Mouse (Mus musculus): ENCODE data around the gene Gabra5. TPM values are rescaled to one million over a fixed set of nuclear protein-coding genes. Genes with fewer than 3 reads are reported as not detected.

Gene Gabra5
- polyA plus RNA-seq, 1 experiment from 2014 or later: 1.3 TPM

DNA sequence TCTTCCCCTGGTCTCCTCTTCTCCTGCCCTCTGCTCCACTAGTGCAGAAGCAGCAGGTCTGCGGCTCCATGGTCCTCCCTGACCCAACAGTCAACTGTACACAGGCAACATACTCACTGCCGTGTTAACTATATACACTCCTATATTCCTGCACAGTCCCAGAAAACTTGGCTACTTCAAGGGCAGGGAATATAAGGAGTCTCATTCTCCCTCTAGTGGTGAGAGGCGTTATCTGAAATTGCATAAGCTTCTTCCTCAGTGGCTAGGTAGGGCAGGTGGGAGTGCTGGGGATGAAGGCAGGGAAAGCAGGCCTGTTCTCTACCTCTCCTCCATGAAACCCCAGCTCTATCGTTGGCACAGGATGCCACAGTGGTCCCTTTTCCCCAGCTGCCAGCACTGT, 125.7 kb downstream of the Gabra5 start:
- Histone ChIP-seq H3K4me2 (ENCODE audit: low read depth, low read length) (no peak overlapping the region), H3K27me3 (ENCODE audit: control insufficient read depth, insufficient read depth, low read length) (peaks cover 13% of the 10 kb centered on the region), H3K36me3 (replicated peaks; ENCODE audit: control insufficient read depth, insufficient read depth, low read depth, low read length) (no peaks in the 10 kb centered on the region), H3K9ac (replicated peaks; ENCODE audit: low read length) (no peak overlapping the region), H3K4me3 (ENCODE audit: low read depth, low read length) (no peak overlapping the region), H3K4me1 (ENCODE audit: control insufficient read depth, insufficient read depth, low read length) (no peaks in the 10 kb centered on the region), H3K9me3 (replicated peaks; ENCODE audit: control insufficient read depth, low read length) (no peaks in the 10 kb centered on the region), H3K27ac (replicated peaks; ENCODE audit: low read depth, low read length) (no peak overlapping the region)
- ATAC-seq (replicated peaks; ENCODE audit: insufficient number of reproducible peaks, low FRiP score, low TSS enrichment, low read depth) (no peak; the same call in 1 of the 2 replicates), DNase-seq (ENCODE audit: low spot score) (peak; percentile 76)
- 22% methylated on average over 4 of the region's 4 CpGs for WGBS

DNA sequence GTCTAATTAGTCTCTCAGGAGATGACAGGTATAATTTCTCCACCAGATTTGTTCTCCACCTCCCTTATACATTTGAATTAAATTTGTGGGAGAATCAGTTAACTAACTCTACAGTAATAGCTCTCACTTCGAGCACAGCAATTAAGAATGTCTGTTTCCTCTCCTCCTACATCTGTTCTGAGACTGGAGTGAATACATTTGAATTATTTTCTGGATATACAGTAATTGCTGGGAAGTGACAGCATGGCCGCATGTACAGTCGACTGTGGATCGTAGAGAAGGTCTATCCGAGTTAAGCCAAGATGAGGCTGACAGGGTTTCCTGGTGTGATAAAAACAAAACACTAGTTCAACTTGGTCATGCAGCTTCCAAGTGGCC, 143.9 kb downstream of the Gabra5 start:
- no peak overlapping the region for H3K4me3 ChIP-seq (ENCODE audit: low read depth, low read length)
- WGBS: 83% methylated on average over 5 of the region's 5 CpGs
- no peaks in the 10 kb centered on the region for H3K27me3 ChIP-seq (ENCODE audit: control insufficient read depth, insufficient read depth, low read length)
- DNase-seq (ENCODE audit: low spot score) (no peak), ATAC-seq (replicated peaks; ENCODE audit: insufficient number of reproducible peaks, low FRiP score, low TSS enrichment, low read depth) (no peak)
- H3K9ac ChIP-seq (replicated peaks; ENCODE audit: low read length): no peak overlapping the region
- no peaks in the 10 kb centered on the region for H3K36me3 ChIP-seq (replicated peaks; ENCODE audit: control insufficient read depth, insufficient read depth, low read depth, low read length)
- H3K27ac ChIP-seq (replicated peaks; ENCODE audit: low read depth, low read length): no peak overlapping the region
- H3K9me3 ChIP-seq (replicated peaks; ENCODE audit: control insufficient read depth, low read length): no peaks in the 10 kb centered on the region
- no peaks in the 10 kb centered on the region for H3K4me1 ChIP-seq (ENCODE audit: control insufficient read depth, insufficient read depth, low read length)
- H3K4me2 ChIP-seq (ENCODE audit: low read depth, low read length): no peak overlapping the region

DNA sequence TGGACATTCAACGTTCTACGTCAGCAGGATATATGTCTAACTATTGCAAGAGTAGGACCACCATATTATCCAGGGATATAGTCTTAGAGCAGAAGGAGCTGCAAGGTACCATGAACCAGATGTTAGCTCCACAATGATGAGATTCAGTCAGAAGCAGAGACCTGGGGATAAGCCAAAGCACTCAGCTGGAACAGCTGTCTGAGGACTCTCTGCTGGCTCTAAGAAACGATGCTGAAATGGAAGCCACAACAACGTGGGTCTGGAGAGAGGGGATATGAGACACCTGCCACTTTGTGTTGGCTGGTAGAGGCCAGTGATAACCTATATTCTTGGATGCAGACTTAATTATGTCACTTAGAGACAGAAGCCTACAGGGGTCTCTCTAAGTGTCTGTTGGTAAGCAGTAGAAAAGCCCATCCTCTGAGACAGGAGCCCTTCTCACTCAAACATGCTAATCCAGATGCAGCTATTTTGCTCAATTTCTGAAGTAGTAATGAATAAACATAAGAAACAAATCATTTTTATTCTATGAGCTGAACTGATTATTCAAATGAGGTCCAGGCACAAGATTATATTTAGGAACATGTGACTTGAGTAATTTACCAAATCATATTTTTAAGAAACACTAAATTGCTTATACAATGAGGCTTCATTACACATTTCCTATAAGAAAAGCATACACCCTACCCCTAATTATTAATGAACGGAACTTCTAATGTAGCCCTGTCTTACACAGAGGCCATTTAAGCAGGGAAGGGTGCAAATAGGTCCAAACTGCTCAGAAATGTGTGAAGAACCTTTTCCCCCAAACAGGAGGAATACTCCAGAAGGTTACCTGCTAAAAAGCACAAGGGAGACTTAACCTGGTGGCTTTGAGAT, 144.5 kb downstream of the Gabra5 start:
- WGBS: 84% methylated on average over 5 of the region's 5 CpGs
- no peak for DNase-seq (ENCODE audit: low spot score)
- Histone ChIP-seq H3K27me3 (ENCODE audit: control insufficient read depth, insufficient read depth, low read length) (no peaks in the 10 kb centered on the region), H3K27ac (replicated peaks; ENCODE audit: low read depth, low read length) (no peak overlapping the region), H3K4me3 (ENCODE audit: low read depth, low read length) (no peak overlapping the region), H3K9me3 (replicated peaks; ENCODE audit: control insufficient read depth, low read length) (no peaks in the 10 kb centered on the region), H3K4me2 (ENCODE audit: low read depth, low read length) (no peak overlapping the region), H3K4me1 (ENCODE audit: control insufficient read depth, insufficient read depth, low read length) (no peaks in the 10 kb centered on the region), H3K9ac (replicated peaks; ENCODE audit: low read length) (no peak overlapping the region), H3K36me3 (replicated peaks; ENCODE audit: control insufficient read depth, insufficient read depth, low read depth, low read length) (no peaks in the 10 kb centered on the region)
- no peak for ATAC-seq (replicated peaks; ENCODE audit: insufficient number of reproducible peaks, low FRiP score, low TSS enrichment, low read depth)

DNA sequence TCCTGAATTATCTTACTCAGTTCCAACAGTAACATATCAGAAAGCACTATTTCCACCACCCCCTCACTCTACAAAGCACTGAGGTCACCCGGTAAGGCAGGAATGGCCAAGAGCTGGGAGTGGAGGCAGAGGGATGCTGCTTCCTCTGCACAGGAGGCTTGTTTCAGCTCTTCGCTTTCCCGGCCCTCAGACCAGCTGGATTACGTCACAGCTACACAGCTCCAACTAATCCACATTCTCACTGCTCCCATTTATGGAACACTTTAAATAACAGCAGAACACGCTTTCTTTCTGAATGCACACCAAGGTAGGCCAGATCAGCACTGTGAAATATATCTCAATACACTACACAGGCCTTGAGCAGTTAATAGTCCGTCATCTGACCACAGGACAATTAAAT, 146.0 kb downstream of the Gabra5 start:
- Histone ChIP-seq H3K4me1 (ENCODE audit: control insufficient read depth, insufficient read depth, low read length) (no peaks in the 10 kb centered on the region), H3K27ac (replicated peaks; ENCODE audit: low read depth, low read length) (no peak overlapping the region), H3K27me3 (ENCODE audit: control insufficient read depth, insufficient read depth, low read length) (no peaks in the 10 kb centered on the region), H3K9me3 (replicated peaks; ENCODE audit: control insufficient read depth, low read length) (no peaks in the 10 kb centered on the region), H3K9ac (replicated peaks; ENCODE audit: low read length) (no peak overlapping the region), H3K4me2 (ENCODE audit: low read depth, low read length) (no peak overlapping the region), H3K4me3 (ENCODE audit: low read depth, low read length) (no peak overlapping the region), H3K36me3 (replicated peaks; ENCODE audit: control insufficient read depth, insufficient read depth, low read depth, low read length) (no peaks in the 10 kb centered on the region)
- WGBS: 79% methylated on average over 6 of the region's 6 CpGs
- DNase-seq (ENCODE audit: low spot score) (no peak), ATAC-seq (replicated peaks; ENCODE audit: insufficient number of reproducible peaks, low FRiP score, low TSS enrichment, low read depth) (no peak)

DNA sequence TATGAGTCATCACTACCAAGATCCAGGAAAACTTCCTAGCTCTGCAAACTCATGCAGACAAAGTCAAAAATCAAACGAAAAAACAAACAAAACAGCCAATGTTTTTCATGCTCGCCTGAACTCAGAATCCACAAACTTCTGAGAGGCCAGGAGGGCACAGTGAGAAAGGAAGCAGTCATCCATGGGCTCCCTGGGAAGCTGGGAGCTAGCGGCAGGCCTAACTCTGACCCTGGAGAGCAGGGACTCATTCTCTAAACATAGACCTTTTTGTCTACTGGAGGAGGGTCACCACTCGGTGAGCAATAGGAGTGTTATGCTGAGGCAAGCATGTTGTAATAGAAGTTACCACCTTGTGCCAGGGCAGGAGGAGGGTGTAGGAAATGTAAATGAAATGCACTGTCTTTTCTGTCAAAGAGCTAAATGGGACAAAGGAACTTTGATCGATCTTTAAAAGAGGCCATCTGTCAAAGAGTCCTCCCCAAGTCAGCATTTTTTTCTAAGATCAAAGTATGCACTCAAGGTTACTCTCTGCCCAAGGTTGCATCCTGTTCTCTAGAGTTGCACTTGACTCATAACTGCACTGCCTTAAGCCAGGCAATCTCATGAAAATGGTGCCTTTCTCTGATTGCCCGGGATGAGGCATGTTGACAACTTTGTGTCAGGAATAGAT, 151.9 kb downstream of the Gabra5 start:
- Histone ChIP-seq H3K27me3 (ENCODE audit: control insufficient read depth, insufficient read depth, low read length) (no peaks in the 10 kb centered on the region), H3K4me3 (ENCODE audit: low read depth, low read length) (no peak overlapping the region), H3K9ac (replicated peaks; ENCODE audit: low read length) (no peak overlapping the region), H3K4me2 (ENCODE audit: low read depth, low read length) (no peak overlapping the region), H3K36me3 (replicated peaks; ENCODE audit: control insufficient read depth, insufficient read depth, low read depth, low read length) (no peaks in the 10 kb centered on the region), H3K4me1 (ENCODE audit: control insufficient read depth, insufficient read depth, low read length) (no peaks in the 10 kb centered on the region), H3K27ac (replicated peaks; ENCODE audit: low read depth, low read length) (no peak overlapping the region), H3K9me3 (replicated peaks; ENCODE audit: control insufficient read depth, low read length) (no peaks in the 10 kb centered on the region)
- 30% methylated on average over 6 of the region's 6 CpGs for WGBS
- DNase-seq (ENCODE audit: low spot score) (no peak), ATAC-seq (replicated peaks; ENCODE audit: insufficient number of reproducible peaks, low FRiP score, low TSS enrichment, low read depth) (no peak)

Other genes with a start within 250 kb of the Gabra5 start
- 0.21 and 0.25 TPM in 2 replicates for gene Gabrg3, start 122.9 kb downstream of the Gabra5 start, polyA plus RNA-seq (2014; fragmentation: Nextera tagmentation; extraction: Ambion mirVana)
- gene Gabrb3, start 90.4 kb downstream of the Gabra5 start, polyA plus RNA-seq (2014; fragmentation: Nextera tagmentation; extraction: Ambion mirVana): 4.4 and 4.6 TPM in 2 replicates